Comparison of ENCODE assay signal across 20 mouse cellular contexts in genomic region chr4:139710467-139711334, GRCm38 (mm10). TPM values are rescaled to one million over a fixed set of nuclear protein-coding genes. Genes with fewer than 3 reads are reported as not detected.
DNase-seq lines count a peak whose midpoint lies in the region; ATAC-seq lines count a peak whose summit lies in the region.
"Had no signal": no experiment of that assay in that cellular context is flagged by ENCODE, and none has a peak within 500 bp of the region (broad histone marks: within the 10 kb centered on the region; RNA-seq: fewer than 3 reads in every experiment).

No protein-coding gene starts in this region.

- no peak for ATAC-seq in midbrain, embryonic 11.5 days (ENCODE audit: low FRiP score)
- ATAC-seq in midbrain, embryonic 15.5 days (replicated peaks) = no peak
- ATAC-seq in hindbrain, embryonic 13.5 days (ENCODE audit: low FRiP score) = 0 out of 2 replicates have a peak, but pooled peaks have one; percentile 28
- ATAC-seq in midbrain, embryonic 14.5 days (ENCODE audit: low FRiP score, low TSS enrichment) = no peak; the same call in 1 of the 2 replicates
- ATAC-seq: intestine, embryonic 16.5 days had no signal

- no peak overlapping the region for H3K4me2 ChIP-seq in midbrain, embryonic 11.5 days
- H3K4me2 ChIP-seq in midbrain, embryonic 15.5 days = no peak overlapping the region
- H3K4me2 ChIP-seq in hindbrain, embryonic 13.5 days = peak overlapping the region; percentile 21; the same call in 1 of the 2 replicates
- H3K4me2 ChIP-seq in midbrain, embryonic 14.5 days (ENCODE audit: low read length) = peak overlapping the region; percentile 24
- H3K4me2 ChIP-seq: heart, embryonic 15.5 days; kidney, embryonic 15.5 days; liver, embryonic 11.5 days had no signal

- no peaks in the 10 kb centered on the region for H3K9me3 ChIP-seq in midbrain, embryonic 11.5 days (ENCODE audit: control insufficient read depth, low read length)
- no peaks in the 10 kb centered on the region for H3K9me3 ChIP-seq in midbrain, embryonic 15.5 days
- H3K9me3 ChIP-seq in hindbrain, embryonic 13.5 days = no peaks in the 10 kb centered on the region
- no peaks in the 10 kb centered on the region for H3K9me3 ChIP-seq in midbrain, embryonic 14.5 days (ENCODE audit: control insufficient read depth, low read length)
- H3K9me3 ChIP-seq: heart, embryonic 15.5 days; kidney, embryonic 15.5 days had no signal

- no peaks in the 10 kb centered on the region for H3K36me3 ChIP-seq in midbrain, embryonic 11.5 days (ENCODE audit: control insufficient read depth, insufficient read depth, low read length)
- H3K36me3 ChIP-seq in midbrain, embryonic 15.5 days (replicated peaks) = no peaks in the 10 kb centered on the region
- H3K36me3 ChIP-seq in hindbrain, embryonic 13.5 days = no peaks in the 10 kb centered on the region
- H3K36me3 ChIP-seq in midbrain, embryonic 14.5 days (ENCODE audit: control insufficient read depth, insufficient read depth, low read length) = no peaks in the 10 kb centered on the region
- H3K36me3 ChIP-seq: heart, embryonic 15.5 days; kidney, embryonic 15.5 days had no signal

- no peaks in the 10 kb centered on the region for H3K27me3 ChIP-seq in midbrain, embryonic 11.5 days (ENCODE audit: control insufficient read depth, insufficient read depth, low read length)
- 0 out of 2 replicates have a peak, but pooled peaks cover 3% of the 10 kb centered on the region for H3K27me3 ChIP-seq in midbrain, embryonic 15.5 days (replicated peaks)
- peaks cover 24% of the 10 kb centered on the region; the same call in 1 of the 2 replicates for H3K27me3 ChIP-seq in hindbrain, embryonic 13.5 days
- H3K27me3 ChIP-seq in midbrain, embryonic 14.5 days (ENCODE audit: control insufficient read depth, insufficient read depth, low read length) = no peaks in the 10 kb centered on the region

- H3K4me3 ChIP-seq in midbrain, embryonic 11.5 days (ENCODE audit: low read depth, low read length) = no peak overlapping the region
- H3K4me3 ChIP-seq in midbrain, embryonic 15.5 days = no peak overlapping the region
- no peak overlapping the region for H3K4me3 ChIP-seq in hindbrain, embryonic 13.5 days
- H3K4me3 ChIP-seq in midbrain, embryonic 14.5 days (replicated peaks; ENCODE audit: low read depth, low read length) = no peak overlapping the region
- H3K4me3 ChIP-seq: heart, adult 2 months; heart, embryonic 15.5 days; kidney, embryonic 15.5 days had no signal

- peaks cover 9% of the 10 kb centered on the region for H3K4me1 ChIP-seq in midbrain, embryonic 11.5 days (ENCODE audit: control insufficient read depth, insufficient read depth, low read length)
- peaks cover 9% of the 10 kb centered on the region for H3K4me1 ChIP-seq in midbrain, embryonic 15.5 days
- peaks cover 20% of the 10 kb centered on the region for H3K4me1 ChIP-seq in hindbrain, embryonic 13.5 days (replicated peaks)
- peaks cover 9% of the 10 kb centered on the region; the same call in 1 of the 2 replicates for H3K4me1 ChIP-seq in midbrain, embryonic 14.5 days (ENCODE audit: control insufficient read depth, insufficient read depth, low read length)
- H3K4me1 ChIP-seq: heart, embryonic 15.5 days had no signal

- H3K9ac ChIP-seq in midbrain, embryonic 11.5 days (ENCODE audit: low read length) = no peak overlapping the region
- H3K9ac ChIP-seq in midbrain, embryonic 15.5 days = no peak overlapping the region; the same call in 1 of the 2 replicates
- no peak overlapping the region for H3K9ac ChIP-seq in hindbrain, embryonic 13.5 days
- H3K9ac ChIP-seq in midbrain, embryonic 14.5 days (replicated peaks; ENCODE audit: low read length) = no peak overlapping the region
- H3K9ac ChIP-seq: heart, embryonic 15.5 days; kidney, embryonic 15.5 days had no signal

- WGBS in midbrain, embryonic 11.5 days = 33% methylated on average over 25 of the region's 25 CpGs
- 22% methylated on average over 25 of the region's 25 CpGs for WGBS in midbrain, embryonic 15.5 days
- 25% methylated on average over 25 of the region's 25 CpGs for WGBS in hindbrain, embryonic 13.5 days
- WGBS in midbrain, embryonic 14.5 days = 17% methylated on average over 25 of the region's 25 CpGs

- 0 out of 2 replicates have a peak overlapping the region, but pooled peaks have one; percentile 44 for H3K27ac ChIP-seq in midbrain, embryonic 11.5 days (ENCODE audit: low read depth, low read length)
- no peak overlapping the region for H3K27ac ChIP-seq in midbrain, embryonic 15.5 days
- H3K27ac ChIP-seq in hindbrain, embryonic 13.5 days = peak overlapping the region; percentile 48; the same call in 1 of the 2 replicates
- 0 out of 2 replicates have a peak overlapping the region, but pooled peaks have one; percentile 8 for H3K27ac ChIP-seq in midbrain, embryonic 14.5 days (replicated peaks; ENCODE audit: low read depth, low read length)
- H3K27ac ChIP-seq: heart, adult 2 months; heart, embryonic 15.5 days; kidney, embryonic 15.5 days had no signal

- DNase-seq in midbrain, embryonic 11.5 days (ENCODE audit: low spot score, missing footprints) = peak; percentile 88
- DNase-seq in midbrain, embryonic 14.5 days = peak; percentile 51
- no peak for DNase-seq in right cerebral cortex, adult 18-20 months
- DNase-seq in right cerebral cortex, adult 2 months (ENCODE audit: low spot score in 2 of 2) = no peak
- DNase-seq in lung, postnatal 4 days = no peak
- DNase-seq: adrenal gland, adult 8-10 months; cerebellum, adult 9-10 months; gastrocnemius, postnatal 14 days; heart, adult 2 months; heart, postnatal 4 days; layer of hippocampus, adult 9-11 months; lung, adult 18-20 months had no signal

RNA-seq across cellular contexts. Expression of gene Tas1r2, which starts 57.4 kb away (rescaled TPM):
- polyA plus RNA-seq in midbrain, embryonic 11.5 days (2014; fragmentation: Nextera tagmentation; extraction: Ambion mirVana) = not detected in 2 replicates
- not detected in 2 replicates for polyA plus RNA-seq in midbrain, embryonic 15.5 days (2015; fragmentation: Nextera tagmentation; extraction: Ambion mirVana)
- polyA plus RNA-seq in hindbrain, embryonic 13.5 days (2015; fragmentation: Nextera tagmentation; extraction: Ambion mirVana) = not detected in 2 replicates
- not detected in 2 replicates for polyA plus RNA-seq in midbrain, embryonic 14.5 days (2014; fragmentation: Nextera tagmentation; extraction: Ambion mirVana)
- polyA plus RNA-seq: embryonic facial prominence, embryonic 14.5 days; heart, adult 2 months; heart, embryonic 15.5 days; intestine, embryonic 16.5 days; kidney, embryonic 15.5 days; limb, embryonic 11.5 days; liver, embryonic 11.5 days had no signal

Comparison
In these comparisons a context has a peak if more than half of its experiments do, and no peak if none do; other contexts are left out.
1. H3K4me2 ChIP-seq: peak in hindbrain, embryonic 13.5 days (single experiment) and midbrain, embryonic 14.5 days (single experiment); none in midbrain, embryonic 11.5 days (single experiment) and midbrain, embryonic 15.5 days (single experiment).
2. DNase-seq: peak in midbrain, embryonic 11.5 days (single experiment) and midbrain, embryonic 14.5 days (single experiment); none in right cerebral cortex, adult 18-20 months (single experiment), right cerebral cortex, adult 2 months (0 of 2) and lung, postnatal 4 days (0 of 2).